Mouse (Mus musculus): Measurements from ENCODE around the gene Arhgap18.

Arhgap18 gene

DNA sequence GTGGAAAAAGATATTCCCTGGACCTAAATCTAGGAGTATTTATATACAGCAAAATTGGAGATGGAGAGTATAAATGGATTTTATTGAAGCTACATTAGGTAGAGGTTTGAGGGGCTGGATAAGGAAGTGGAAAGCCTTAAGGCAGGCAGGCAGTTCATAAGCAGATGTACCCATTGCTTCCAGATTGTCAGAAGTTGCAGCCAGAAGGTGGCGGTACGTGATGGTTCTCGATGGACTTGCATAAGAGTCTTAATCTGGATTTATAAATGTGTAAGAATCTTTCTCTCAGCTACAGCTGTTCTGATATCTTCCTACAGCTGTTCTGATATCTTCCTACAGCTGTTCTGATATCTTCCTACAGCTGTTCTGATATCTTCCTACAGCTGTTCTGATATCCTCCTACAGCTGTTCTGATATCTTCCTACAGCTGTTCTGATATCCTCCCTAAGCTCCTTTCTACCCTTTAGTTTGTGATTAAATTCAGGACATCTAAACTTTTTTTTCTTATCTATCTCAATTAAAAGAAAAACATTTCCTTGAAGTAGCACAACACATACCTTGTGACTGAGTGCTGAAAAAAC lies 79.5 kb downstream of the Arhgap18 start:
- DNase-seq (ENCODE audit: low spot score): no peak

DNA sequence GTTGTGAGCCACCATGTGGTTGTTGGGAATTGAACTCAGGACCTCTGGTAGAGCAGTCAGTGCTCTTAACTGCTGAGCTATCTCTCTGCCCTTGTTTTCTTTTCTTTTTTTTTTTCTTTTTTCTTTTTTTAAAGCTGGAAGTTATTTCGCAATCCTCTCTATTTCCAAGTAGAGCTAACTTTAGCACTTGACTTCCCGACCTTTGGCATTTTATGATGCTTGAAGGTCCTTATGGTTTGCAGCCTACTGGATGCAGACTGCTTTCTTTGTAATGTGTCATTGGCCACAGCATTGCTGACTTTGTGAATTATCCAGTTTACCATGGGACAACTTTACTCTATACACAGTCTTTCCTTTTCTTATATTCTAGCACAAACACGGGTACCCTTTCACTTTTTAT lies 80.2 kb downstream of the Arhgap18 start:
- DNase-seq (ENCODE audit: low spot score): no peak

DNA sequence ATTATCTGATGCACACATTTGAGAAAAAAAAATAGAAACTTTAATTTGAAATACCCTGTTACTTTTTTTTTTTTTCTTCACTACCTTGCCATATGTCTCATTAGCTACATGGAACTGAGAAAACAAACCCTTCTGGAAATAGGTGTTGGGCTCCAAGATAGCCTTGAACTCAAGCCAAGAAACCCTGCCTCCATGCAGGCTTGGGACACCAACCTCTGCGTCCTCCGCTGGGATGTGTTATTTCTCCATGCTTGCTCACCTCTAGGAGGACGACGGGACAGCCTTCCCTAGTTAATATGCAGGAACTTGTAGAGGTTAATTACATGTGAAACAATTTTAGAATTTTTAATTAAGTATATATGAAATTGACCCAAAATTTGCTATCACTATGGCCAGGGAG lies 96.1 kb downstream of the Arhgap18 start:
- no peak for DNase-seq (ENCODE audit: low spot score)

DNA sequence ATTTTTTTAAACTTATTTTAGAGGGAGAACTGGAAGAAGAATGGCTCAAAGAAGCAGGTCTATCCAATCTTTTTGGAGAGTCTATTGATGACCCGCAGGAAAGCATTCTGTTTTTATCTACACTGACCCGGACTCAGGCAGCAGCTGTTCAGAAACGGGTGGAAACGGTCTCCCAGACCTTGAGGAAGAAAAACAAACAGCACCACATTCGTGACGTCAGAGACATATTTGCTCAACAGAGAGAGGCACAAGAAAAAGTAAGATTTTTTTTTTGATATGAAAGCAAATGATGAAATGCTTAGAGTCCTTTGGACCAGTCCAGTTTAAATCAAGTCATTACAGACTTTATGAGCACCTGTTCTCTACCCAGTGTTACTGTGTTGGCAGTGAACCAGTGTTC lies 96.6 kb downstream of the Arhgap18 start:
- no peak for DNase-seq (ENCODE audit: low spot score)

DNA sequence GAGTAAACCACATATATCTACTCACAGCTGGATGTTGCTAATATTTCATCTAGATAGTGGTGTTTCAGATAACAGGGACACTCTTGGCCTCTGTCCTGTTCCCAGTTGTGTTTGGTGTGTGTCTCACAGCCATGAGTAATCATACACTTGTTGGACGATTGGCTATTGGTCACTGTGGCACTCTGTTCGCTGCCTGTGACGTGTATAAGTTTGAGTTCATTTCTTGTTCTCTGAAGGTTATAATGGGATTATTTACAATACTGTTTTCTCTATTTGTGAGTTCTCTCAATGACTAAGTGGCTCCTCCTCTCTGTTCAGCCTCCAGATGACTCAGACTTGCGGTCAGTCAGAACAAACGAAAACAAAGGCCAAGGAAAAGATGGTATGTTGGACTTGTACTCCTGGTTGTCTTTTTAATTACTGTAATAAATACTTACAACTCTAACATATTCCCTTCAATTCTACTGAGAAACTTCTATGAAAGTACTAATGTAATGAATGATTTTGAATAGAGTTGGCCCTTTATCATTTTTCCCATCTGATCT lies 101.4 kb downstream of the Arhgap18 start:
- no peak for DNase-seq (ENCODE audit: low spot score)

DNA sequence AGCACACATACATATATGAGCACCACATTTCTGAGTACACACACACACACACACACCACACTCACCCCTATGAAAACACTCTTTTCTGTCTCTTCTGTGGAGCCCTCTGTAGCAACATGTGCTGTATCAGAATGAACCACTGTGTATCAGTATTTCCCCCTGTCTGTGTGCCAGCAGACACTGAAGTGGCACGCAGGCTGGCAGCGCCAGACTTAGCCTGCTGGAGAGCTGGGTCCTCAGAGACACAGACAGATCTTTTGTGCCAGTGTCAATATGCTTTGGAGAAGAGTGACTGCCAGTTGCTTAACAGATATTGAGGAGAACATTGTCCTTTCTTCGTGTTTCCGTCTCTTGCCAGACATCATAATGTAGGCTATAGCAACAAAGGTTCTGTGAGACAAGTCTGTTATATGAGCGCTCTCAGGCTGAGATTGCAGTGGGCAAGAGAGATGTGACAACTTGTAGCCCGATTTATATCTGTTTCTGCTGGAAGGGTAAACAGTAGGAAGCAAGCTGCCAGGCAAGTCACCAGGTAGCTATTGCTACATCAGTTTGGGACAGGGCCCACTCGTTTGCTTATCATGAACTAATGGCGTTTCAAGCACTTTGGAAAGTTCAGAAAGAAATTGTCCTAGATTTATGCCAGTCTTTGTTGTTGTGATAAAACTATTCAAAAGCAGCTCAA lies 102.8 kb downstream of the Arhgap18 start:
- no peak for DNase-seq (ENCODE audit: low spot score)

DNA sequence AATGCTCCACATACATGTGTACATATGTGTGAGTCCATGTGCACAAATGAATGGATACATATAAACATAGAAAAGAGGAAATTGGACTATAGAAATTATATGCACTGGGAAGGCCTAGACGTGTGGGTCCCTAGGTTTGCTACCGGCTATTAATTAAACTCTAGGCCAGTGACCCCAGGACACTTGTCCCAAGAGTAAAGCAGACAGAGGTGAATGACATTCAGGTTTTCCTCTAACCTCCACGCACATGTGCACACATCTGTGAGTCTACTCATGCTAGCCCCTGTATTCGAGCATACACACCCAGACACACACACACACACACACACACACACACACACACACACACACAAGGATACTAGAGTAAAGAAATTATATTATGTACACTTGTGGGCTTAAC lies 104.4 kb downstream of the Arhgap18 start:
- DNase-seq (ENCODE audit: low spot score): no peak

DNA sequence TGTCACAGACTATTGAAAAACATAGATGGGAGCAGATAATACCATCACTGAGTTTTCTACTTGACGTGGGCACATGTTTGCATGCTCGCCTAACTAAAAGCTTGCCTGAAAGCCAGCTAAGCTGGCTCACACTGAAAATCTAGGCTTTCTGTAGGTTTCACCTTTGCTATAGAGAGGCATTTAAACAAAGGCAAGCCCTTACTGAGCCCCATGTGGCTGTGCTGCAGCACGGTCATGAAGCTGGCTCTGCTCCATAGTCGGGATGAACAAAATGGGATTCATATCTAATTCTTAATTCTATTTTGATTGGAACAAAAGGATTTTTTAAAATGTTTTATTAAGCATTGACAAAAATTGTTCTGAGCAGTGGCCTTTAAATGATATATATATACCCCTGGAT lies 105.3 kb downstream of the Arhgap18 start:
- DNase-seq (ENCODE audit: low spot score): no peak

DNA sequence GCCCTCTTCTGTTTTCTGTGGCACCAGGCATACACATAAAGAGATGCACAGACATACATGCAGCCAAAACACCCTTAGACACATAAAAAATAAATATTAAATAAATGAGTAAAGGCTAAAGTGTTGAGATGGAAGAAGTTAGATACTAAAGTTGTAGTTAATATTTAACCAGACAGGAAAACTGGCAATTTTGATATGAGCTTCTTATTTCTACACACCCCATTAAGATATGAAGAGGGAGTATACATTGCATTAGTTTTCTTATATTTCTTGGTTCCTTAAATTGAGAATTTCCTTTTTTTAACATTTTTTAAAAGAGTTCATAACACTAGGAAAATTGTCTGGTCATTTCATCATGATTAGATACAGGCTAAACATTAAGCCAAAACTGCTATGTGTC lies 108.0 kb downstream of the Arhgap18 start:
- no peak for DNase-seq (ENCODE audit: low spot score)

DNA sequence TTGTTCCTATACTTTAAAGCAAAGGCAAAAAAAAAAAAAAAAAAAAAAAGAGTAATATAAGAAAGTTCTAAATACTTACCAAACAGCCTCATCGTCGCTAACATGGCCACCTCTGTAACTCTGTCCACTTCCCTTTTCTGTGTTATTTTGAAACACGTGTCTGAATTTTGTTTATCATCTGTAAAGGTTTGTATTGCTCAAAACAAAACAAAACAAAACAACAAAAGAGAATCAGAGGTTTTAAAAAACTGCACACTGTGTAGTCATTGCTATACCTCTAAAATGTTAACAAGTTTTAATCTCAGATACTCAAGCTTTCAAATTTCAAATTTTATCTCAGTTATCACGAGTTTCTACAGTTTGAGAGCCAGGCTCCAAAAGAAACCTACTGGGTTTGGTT lies 109.0 kb downstream of the Arhgap18 start:
- DNase-seq (ENCODE audit: low spot score): no peak

DNA sequence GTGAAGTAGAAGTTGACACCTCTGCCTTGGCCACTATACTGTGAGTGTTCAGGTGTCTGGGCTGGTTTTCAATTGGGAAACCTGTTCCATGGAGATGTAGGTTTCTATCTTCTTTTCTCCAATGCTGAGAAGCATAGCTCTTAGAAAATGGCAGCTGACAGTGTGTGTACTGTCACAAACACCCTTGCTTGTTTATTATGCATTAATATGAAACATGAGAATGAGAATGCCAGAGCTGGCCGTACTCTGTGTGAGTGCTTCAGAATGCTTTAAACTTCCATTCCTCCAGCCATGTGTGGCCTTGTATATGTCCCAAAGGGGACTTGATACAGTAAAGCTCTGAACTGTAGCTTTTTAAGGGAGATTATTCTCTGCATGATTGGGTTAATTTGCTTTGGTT lies 110.8 kb downstream of the Arhgap18 start:
- DNase-seq (ENCODE audit: low spot score): no peak

DNA sequence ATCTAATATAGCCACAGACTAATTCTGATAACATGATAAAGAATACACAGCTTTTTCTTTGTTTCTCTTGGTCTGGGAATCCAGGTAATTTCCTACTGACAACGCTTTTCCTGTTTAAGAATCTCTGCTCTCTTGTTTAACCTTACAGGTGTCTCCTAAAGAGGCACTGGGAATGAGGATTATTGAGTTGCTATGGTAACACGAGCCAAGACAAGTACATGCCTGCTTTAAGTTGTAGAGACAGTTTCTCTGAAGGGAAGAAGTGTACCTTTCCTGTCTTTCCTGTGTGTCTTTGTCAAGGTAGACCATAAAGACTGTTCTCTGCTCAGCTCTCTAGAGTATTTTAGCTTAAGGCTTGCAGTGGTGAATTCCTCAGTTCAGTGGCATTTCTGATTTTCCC lies 117.6 kb downstream of the Arhgap18 start:
- DNase-seq (ENCODE audit: low spot score): no peak

DNA sequence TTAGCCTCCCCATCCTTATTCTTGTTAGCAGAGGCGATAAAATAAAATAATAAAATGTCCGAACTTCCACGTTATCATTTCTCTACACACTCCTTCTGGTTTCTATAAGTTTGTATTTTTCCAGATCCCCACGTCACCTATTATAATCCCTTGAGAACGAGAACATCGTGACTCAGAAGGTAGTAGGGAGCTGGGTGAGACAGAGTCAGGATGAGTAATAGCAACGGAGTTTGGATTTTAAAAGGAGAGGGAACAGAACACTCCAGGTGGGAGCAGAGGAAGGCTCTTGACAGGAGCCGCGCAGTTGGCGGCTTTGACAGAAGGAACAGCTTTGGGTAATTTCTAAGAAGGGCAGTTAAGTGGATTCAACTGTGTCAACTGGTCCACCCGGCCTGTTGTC lies 124.1 kb downstream of the Arhgap18 start:
- DNase-seq (ENCODE audit: low spot score): no peak

DNA sequence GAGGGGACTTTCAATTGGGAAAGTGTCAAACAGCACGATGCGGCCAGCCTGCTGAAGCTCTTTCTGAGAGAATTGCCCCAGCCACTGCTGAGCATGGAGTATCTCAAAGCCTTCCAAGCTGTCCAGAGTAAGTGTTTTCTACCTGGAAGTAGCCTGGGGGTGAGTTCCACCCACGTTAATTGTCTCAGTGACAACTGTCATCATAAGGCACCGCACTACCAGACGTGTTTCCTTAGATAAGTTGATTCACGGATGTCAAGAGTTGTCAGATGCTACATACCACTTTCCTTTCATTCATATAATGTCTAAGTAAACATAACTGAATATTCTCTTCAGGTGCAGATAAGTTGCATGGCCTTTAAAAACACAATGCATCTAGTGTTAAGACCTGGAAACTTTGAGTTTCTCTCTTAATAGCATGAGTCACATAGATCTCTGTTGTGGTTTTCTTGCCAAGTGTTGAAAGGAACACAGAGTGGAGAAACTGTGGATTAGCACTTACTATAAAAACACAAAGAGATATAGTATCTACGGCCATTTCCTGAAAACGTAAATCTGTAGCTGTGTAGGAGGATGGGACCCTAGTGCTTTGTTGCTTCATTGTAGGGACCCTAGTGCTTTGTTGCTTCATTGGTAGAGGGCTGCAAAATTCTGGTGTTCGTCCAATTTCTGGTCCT lies 125.8 kb downstream of the Arhgap18 start:
- DNase-seq (ENCODE audit: low spot score): no peak

DNA sequence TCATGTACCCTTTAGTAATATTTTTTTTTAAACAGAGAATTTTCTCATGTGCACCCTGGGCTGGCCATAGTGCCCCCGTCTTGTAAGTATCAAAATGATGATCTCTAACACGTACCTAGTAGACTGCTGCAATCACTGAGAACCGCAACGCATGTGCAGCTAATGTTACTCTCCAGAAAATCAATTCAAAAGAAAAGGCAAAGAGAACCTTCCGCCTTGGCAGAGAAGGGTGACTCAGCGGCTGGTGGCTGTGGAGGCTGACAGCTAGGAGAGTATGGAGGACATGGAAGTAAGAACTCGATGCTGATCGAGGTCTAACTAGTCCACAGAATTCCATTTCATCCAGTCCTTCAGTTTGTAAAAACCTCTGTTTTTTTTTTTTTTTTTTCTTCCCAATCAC lies 131.7 kb downstream of the Arhgap18 start:
- no peak for DNase-seq (ENCODE audit: low spot score)

DNA sequence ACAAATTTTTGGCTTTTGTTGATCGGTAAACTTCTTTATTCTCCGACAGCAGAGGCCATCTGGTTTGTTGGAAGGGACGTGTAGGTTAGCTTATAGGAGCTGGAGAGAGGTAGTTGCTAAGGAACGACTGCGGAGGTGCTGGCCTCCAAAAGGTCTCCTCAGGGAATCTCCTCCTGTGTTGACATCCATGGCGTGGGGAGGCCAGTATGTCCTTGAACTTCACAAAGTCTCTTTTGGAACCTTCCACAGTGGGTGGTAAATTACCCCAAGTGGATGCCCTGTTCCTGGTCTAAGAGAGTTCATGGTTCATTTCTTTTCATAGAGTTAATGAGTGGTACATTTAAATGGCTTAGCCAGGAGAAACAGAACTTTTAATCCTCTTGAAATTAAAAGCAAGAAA lies 136.0 kb downstream of the Arhgap18 start:
- DNase-seq (ENCODE audit: low spot score): no peak

DNA sequence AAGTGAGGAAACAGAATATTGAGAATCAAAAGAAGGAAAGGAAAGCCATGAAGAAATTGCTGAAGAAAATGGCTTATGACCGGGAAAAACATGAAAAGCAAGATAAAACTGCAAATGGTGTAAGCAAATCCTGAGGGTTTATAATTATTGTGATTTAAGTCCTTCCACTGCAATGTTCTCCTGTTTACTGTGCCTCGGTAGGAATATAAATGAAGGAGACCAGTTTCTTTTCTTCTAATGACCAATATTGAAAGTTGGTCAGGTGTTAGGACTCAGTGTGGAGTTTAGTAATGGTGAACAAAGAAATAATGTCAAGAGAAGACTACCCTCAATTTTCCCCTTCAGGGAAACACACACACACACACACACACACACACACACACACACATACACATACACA lies 136.5 kb downstream of the Arhgap18 start:
- DNase-seq (ENCODE audit: low spot score): no peak

DNA sequence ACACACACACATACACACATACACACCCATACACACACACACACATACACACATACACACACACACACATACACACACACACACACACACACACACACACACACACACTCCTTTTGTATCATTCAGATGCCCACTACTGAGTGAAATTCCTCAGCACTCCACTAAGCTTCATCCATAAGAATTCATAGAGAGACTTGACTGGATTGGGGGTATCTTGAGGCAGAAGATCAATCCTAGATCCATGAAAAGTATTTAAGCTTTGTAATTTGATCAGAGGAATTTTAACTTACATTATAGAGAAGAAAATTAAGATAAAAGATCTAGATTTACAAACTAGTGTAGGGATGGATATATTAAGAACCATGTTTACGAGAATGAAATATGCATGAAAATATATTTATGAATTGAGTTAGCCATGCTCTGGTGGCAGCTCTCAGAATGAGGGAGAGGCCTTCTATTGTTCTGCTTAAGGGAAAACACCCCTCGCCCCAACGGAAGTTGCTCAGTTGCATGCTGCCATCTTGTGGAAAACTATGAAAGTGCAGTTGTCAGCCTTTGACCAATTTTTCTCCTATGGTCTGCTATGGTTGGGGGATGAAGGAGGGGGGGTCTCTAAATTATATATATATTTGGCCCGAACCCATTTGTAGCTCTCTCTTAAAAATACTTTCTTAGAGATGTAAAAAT lies 137.2 kb downstream of the Arhgap18 start:
- DNase-seq (ENCODE audit: low spot score): peak; percentile 3

DNA sequence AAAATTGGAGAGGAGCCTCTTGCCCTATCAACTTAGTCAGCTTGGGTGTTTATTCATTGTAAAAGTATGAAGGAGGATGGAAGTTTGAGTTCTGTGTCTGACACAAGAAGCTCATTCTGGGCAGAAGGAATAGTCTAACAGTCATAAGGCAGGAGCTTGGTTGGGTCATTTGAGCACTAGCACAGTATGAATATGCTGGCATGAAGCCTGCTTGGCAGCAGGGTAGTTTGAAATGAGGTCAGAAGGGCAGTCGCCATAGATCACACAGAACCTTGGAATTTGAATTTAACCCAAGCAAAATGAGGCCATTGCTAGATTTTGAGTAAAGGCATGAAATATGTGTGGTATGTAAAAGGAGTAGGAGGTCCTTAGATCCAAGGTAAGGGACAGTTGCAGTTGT lies 139.9 kb downstream of the Arhgap18 start:
- no peak for DNase-seq (ENCODE audit: low spot score)

DNA sequence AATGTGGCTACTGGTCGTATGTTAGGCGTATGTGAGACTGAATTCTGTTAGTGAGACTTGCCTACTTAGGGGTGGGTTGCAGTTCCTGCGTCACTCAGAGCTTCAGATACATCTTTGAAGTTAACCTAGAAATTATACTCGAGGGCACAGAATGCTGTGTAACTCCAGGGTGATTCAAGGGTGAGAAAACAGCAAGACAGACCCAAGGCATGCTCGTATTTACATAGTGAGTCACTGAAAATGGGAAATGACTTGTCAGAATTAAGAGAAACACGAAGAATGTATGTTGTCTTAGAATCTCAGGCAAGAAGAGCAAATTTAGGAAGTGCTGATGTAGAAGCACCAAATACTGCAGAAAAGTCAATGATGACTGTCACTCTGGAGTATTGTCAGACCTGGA lies 142.5 kb downstream of the Arhgap18 start:
- no peak for DNase-seq (ENCODE audit: low spot score)

DNA sequence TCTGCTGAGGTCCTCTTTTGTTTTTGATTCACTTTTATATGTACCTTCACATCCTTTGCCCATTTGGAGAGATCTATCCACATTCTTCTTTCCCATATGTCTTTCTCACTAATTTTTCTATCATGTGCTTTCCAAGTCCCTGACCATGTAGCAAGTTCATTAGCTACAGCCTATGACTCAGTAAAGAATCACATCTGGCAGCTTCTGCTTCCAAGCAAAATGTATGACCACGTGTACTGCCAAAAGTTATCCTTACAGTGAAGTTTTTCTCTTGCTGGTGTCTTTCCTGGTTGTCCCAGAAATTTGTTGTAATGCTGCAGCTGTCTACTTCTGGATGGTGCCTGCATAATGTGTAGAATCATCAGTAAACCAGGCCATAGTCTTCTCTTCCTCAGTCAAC lies 147.2 kb downstream of the Arhgap18 start:
- no peak for DNase-seq (ENCODE audit: low spot score)

DNA sequence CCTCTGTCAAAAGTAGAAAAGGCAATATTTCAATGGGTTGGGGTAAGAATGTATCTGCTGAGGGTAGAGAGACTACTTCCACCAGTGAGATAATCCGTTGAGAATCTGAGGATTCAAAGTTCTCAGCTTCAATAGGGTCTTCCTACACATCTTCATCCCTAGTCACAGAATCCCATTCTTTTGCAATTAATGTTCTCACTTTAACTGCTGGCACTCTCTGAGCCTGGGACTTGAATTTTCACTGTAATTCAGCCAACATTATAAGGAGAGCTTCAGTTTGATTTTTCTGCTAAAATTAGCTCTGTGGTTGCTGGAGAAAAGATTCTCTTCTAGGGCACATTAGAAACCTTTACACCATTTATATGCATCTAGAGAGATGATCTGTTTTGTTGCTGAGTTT lies 150.6 kb downstream of the Arhgap18 start:
- no peak for DNase-seq (ENCODE audit: low spot score)

DNA sequence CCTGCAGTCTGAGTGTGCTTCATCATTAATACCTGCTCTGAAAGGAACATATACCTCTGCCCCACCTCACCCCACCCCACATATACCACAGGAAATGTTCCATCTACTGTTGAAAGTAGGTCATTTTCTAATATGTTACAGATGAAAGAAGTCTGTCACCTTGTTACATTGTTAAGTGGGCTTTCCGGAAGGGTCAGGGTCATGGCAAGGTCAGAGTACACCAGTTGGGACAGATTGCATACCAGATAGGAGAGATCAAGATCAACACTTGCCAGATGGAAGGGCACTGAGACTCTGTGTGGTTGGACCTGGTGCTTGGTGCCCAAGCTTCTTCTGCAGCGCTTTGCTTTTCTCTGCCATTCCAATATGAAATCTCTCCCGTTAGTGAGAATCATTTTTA lies 158.0 kb downstream of the Arhgap18 start:
- no peak for DNase-seq (ENCODE audit: low spot score)
